Mouse (Mus musculus): Measurements from ENCODE around the gene Gins3. TPM values are rescaled to one million over a fixed set of nuclear protein-coding genes. Genes with fewer than 3 reads are reported as not detected.
A peak's percentile ranks its signal among the peaks of the same experiment; 100 is the strongest.

Gene Gins3
- 3.9 and 5.1 TPM in 2 replicates for polyA plus RNA-seq (2015; fragmentation: Nextera tagmentation; extraction: Ambion mirVana)

GRCm38 (mm10) chr8:95633262-95634062 is at the start of gene Gins3:
Gins3 (plus strand) TSS chr8:95633453.
- no peaks in the 10 kb centered on the region for H3K9me3 ChIP-seq (ENCODE audit: low read length)
- peak within 1 kb of the TSS; percentile 96 for H3K4me2 ChIP-seq (ENCODE audit: low read depth, low read length)
- H3K9ac ChIP-seq (replicated peaks) = peak within 1 kb of the TSS; percentile 84
- DNase-seq = peak; percentile 95
- under 1% methylated on average over 52 of the region's 52 CpGs for WGBS (ENCODE audit: insufficient replicate concordance)
- H3K27me3 ChIP-seq (ENCODE audit: insufficient read depth, low read length) = no peaks in the 10 kb centered on the region
- peak within 1 kb of the TSS; percentile 45; the same call in 1 of the 2 replicates for H3K27ac ChIP-seq (ENCODE audit: low read depth)
- TF ChIP-seq CTCF (IDR thresholded peaks at IDR 0.05; ENCODE audit: low read depth) (no peak), EP300 (IDR thresholded peaks at IDR 0.05; ENCODE audit: low read depth) (peak; percentile 60; the same call in 1 of the 2 replicates)
- peaks cover 6% of the 10 kb centered on the region for H3K4me1 ChIP-seq (ENCODE audit: insufficient read depth)
- 0 out of 2 replicates have a peak, but pooled peaks cover 3% of the 10 kb centered on the region for H3K36me3 ChIP-seq (replicated peaks; ENCODE audit: insufficient read depth, low read length)
- ATAC-seq = peak; percentile 98
- peak within 1 kb of the TSS; percentile 96 for H3K4me3 ChIP-seq (ENCODE audit: low read depth, low read length)

GRCm38 (mm10) chr8:95587339-95587738 is 45.9 kb upstream of the Gins3 start:
- H3K9me3 ChIP-seq (ENCODE audit: low read length) = no peaks in the 10 kb centered on the region
- no peak overlapping the region for H3K4me2 ChIP-seq (ENCODE audit: low read depth, low read length)
- H3K4me1 ChIP-seq (ENCODE audit: insufficient read depth) = peaks cover 10% of the 10 kb centered on the region
- ATAC-seq (no peak), DNase-seq (no peak)
- no peak overlapping the region for H3K27ac ChIP-seq (ENCODE audit: low read depth)
- no peak overlapping the region for H3K9ac ChIP-seq (replicated peaks)
- H3K36me3 ChIP-seq (replicated peaks; ENCODE audit: insufficient read depth, low read length) = no peaks in the 10 kb centered on the region
- H3K27me3 ChIP-seq (ENCODE audit: insufficient read depth, low read length) = no peaks in the 10 kb centered on the region
- WGBS (ENCODE audit: insufficient replicate concordance) = 88% methylated on average over 1 of the region's 1 CpGs
- no peak overlapping the region for H3K4me3 ChIP-seq (ENCODE audit: low read depth, low read length)
- TF ChIP-seq CTCF (IDR thresholded peaks at IDR 0.05; ENCODE audit: low read depth) (no peak), EP300 (IDR thresholded peaks at IDR 0.05; ENCODE audit: low read depth) (no peak)

GRCm38 (mm10) chr8:95589282-95589681 is 44.0 kb upstream of the Gins3 start:
- Histone ChIP-seq H3K36me3 (replicated peaks; ENCODE audit: insufficient read depth, low read length) (no peaks in the 10 kb centered on the region), H3K4me3 (ENCODE audit: low read depth, low read length) (no peak overlapping the region), H3K9me3 (ENCODE audit: low read length) (no peaks in the 10 kb centered on the region), H3K9ac (replicated peaks) (no peak overlapping the region), H3K4me2 (ENCODE audit: low read depth, low read length) (no peak overlapping the region), H3K4me1 (ENCODE audit: insufficient read depth) (peaks cover 13% of the 10 kb centered on the region), H3K27ac (ENCODE audit: low read depth) (no peak overlapping the region), H3K27me3 (ENCODE audit: insufficient read depth, low read length) (no peaks in the 10 kb centered on the region)
- no peak for ATAC-seq
- TF ChIP-seq EP300 (IDR thresholded peaks at IDR 0.05; ENCODE audit: low read depth) (no peak), CTCF (IDR thresholded peaks at IDR 0.05; ENCODE audit: low read depth) (peak; percentile 18; the same call in 1 of the 2 replicates)
- 66% methylated on average over 10 of the region's 10 CpGs for WGBS (ENCODE audit: insufficient replicate concordance)
- DNase-seq = no peak

GRCm38 (mm10) chr8:95590539-95590938 is 42.7 kb upstream of the Gins3 start:
- WGBS (ENCODE audit: insufficient replicate concordance) = 82% methylated on average over 4 of the region's 4 CpGs
- no peak for DNase-seq
- Histone ChIP-seq H3K4me1 (ENCODE audit: insufficient read depth) (peaks cover 13% of the 10 kb centered on the region), H3K9me3 (ENCODE audit: low read length) (no peaks in the 10 kb centered on the region), H3K27ac (ENCODE audit: low read depth) (no peak overlapping the region), H3K4me2 (ENCODE audit: low read depth, low read length) (no peak overlapping the region), H3K27me3 (ENCODE audit: insufficient read depth, low read length) (no peaks in the 10 kb centered on the region), H3K4me3 (ENCODE audit: low read depth, low read length) (no peak overlapping the region), H3K9ac (replicated peaks) (no peak overlapping the region), H3K36me3 (replicated peaks; ENCODE audit: insufficient read depth, low read length) (no peaks in the 10 kb centered on the region)
- TF ChIP-seq EP300 (IDR thresholded peaks at IDR 0.05; ENCODE audit: low read depth) (no peak), CTCF (IDR thresholded peaks at IDR 0.05; ENCODE audit: low read depth) (no peak)
- no peak for ATAC-seq

GRCm38 (mm10) chr8:95592131-95592780 is 41.0 kb upstream of the Gins3 start:
- H3K4me3 ChIP-seq (ENCODE audit: low read depth, low read length) = no peak overlapping the region
- H3K27me3 ChIP-seq (ENCODE audit: insufficient read depth, low read length) = no peaks in the 10 kb centered on the region
- H3K4me2 ChIP-seq (ENCODE audit: low read depth, low read length) = peak overlapping the region; percentile 50
- no peak overlapping the region; the same call in 1 of the 2 replicates for H3K9ac ChIP-seq (replicated peaks)
- TF ChIP-seq CTCF (IDR thresholded peaks at IDR 0.05; ENCODE audit: low read depth) (no peak), EP300 (IDR thresholded peaks at IDR 0.05; ENCODE audit: low read depth) (peak; percentile 95)
- peak; percentile 94 for ATAC-seq
- H3K36me3 ChIP-seq (replicated peaks; ENCODE audit: insufficient read depth, low read length) = no peaks in the 10 kb centered on the region
- H3K4me1 ChIP-seq (ENCODE audit: insufficient read depth) = peaks cover 13% of the 10 kb centered on the region
- peak overlapping the region; percentile 92 for H3K27ac ChIP-seq (ENCODE audit: low read depth)
- H3K9me3 ChIP-seq (ENCODE audit: low read length) = no peaks in the 10 kb centered on the region
- 46% methylated on average over 12 of the region's 12 CpGs for WGBS (ENCODE audit: insufficient replicate concordance)
- DNase-seq = peak; percentile 40

Data from liver, postnatal 0 days (tissue).